Mouse (Mus musculus) thymus, postnatal 10 days (tissue): ENCODE data around the gene Exosc9.

Experiments used
- DNase-seq, 2 experiments: peaks; one replicate each; pipeline ENCODE4 v3.0.0; 2021; ENCODE audit warnings: low spot score in 2 of 2

The Exosc9 gene

DNA sequence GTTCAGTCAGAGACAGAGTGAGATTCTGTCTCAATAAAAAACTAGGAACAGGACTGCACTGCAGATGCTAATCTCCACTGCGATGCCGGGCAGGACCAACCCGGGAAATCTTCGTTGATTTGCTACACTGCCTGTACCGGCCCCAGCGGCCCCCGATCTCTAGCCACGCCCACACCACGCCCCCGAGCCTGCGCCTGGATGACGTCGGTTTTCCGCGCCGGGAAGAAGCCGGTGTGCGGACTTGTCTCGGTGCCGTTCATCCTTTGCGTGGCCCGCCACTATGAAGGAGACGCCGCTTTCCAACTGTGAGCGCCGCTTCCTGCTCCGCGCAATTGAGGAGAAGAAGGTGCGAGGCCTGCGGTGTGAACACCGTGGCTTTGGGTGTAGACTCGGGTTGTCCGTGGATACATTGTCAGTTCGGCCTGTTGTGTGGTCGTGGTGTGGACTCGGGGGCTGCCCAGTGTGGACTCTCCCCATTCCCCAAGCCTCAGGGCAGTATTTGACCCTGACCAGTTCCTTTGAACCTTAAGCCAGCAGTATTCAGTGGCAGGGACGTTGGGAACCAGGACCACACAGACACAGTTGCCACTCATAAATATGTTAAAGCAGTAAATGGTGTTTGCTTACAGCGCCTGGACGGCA lies at the start of gene Exosc9:
Gene Exosc9 (plus strand): TSS at position 201 of the 642 bp plus-strand sequence.
- peak; percentile 89 to 94 for DNase-seq

- no peak for DNase-seq
Measured at GRCm38 (mm10) chr3:36505306-36505705, 47.1 kb upstream of the Exosc9 start.

DNA sequence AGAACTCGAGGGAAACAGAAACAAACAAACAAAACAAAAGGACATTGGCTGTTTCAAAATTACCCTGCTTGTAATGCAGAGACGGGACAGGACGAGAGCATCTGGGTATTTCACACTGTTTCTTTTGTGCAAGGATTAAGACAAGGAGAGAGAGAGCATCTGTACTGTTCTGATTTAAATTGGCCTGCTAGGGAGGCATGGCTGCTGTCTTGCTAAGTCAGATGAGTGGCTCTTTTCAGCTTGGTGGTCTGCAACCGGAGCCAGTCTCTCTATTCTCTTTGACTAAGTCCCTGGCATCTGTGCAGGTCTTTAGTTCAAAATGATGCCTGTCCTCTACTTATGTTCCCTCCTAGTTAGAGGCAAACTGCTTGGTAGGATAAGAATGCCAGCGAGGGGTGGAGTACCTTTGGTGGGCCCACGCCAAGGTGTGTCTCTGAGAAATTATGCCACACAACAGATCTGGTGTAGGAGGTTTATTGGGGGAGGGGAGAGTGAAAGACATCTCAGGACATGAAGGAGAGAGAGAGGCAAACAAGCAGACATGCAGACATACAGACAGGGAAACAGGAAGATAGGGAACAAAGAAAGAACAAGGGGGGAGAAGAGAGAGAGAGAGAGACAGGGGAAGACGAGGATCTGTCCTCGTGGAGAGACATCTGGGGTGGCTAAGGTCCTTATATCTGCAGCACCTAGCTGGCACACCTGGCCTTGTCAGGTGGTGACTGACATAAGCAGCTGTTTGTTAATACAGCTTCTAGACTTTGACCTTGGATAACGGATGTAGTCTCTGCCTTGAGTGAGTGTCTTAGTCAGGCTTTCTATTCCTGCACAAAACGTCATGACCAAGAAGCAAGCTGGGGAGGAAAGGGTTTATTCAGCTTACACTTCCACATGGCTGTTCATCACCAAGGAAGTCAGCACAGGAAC lies 46.3 kb upstream of the Exosc9 start:
- no peak for DNase-seq

DNA sequence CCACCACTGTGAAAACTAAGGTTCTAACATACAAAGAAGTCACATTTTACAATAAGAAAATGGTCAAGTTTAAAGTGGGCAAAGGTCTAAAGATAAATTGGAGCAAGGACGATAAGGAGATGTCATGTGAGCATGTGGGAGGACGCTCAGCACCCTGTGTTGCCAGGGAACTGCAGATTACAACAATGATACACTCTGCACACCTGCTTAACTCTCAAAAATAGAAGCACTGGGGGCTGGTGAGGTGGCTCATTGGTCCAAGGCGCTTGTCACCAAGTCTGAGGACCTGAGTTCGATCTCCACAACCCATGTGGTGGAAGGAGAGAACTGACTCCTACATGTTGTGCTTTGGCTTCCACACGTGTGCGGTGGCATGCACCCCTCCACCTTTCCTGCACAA lies 40.9 kb upstream of the Exosc9 start:
- no peak for DNase-seq

GRCm38 (mm10) chr3:36516196-36516595 lies 36.2 kb upstream of the Exosc9 start:
- DNase-seq, result no peak

DNA sequence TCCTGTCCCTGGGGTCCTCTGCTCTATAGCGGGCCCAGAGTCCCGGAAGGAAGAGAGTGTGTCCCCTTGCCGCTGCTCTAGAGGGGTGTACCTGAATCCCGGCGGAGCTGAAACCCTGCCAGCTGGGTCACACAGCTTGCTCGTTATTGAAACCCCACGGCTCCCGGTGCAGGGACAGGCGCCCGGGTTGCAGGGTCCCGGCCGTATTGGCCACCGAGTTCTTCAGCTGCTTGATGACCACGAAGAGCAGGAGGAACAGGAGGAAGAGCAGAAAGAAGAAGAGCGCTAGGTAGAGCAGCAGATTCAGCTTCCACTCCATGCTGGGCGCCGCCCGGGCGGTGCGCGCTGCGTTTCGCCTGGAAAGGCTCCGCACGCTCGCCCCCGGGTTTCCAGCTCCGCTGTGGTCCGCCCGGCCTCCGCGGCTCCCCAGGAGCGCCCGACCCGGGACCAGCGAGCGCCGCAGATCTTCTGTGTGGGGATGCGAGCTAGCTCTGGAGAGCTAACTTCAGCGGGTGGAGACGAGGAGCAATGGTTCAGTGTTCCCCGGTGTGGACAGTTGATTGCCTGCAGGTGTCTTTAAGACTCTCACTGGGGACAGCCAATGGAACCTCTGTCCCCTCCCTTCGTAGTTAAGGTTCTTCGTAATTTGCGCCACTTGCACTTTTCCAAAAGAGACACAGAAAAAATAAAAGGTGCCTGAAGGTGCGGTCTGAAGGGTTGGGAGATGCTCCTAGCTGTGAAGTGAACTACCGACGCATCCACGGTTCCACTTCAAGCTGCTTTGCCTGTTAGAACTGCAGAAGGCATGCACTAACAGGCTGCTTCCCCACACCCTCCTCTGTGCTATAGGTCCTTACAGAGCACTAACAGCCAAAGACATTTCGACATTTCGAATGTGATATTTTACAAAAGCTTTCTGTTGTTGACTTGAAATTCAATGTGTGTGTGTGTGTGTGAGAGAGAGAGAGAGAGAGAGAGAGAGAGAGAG lies 31.0 kb upstream of the Exosc9 start, which contains the start of gene Gm11549:
Gene Gm11549 (minus strand): TSS at position 741 of the 988 bp plus-strand sequence.
- DNase-seq, result no peak

GRCm38 (mm10) chr3:36522137-36522536 lies 30.3 kb upstream of the Exosc9 start:
- DNase-seq, result no peak

- DNase-seq, result no peak
Measured at GRCm38 (mm10) chr3:36524466-36524865, 27.9 kb upstream of the Exosc9 start.

DNA sequence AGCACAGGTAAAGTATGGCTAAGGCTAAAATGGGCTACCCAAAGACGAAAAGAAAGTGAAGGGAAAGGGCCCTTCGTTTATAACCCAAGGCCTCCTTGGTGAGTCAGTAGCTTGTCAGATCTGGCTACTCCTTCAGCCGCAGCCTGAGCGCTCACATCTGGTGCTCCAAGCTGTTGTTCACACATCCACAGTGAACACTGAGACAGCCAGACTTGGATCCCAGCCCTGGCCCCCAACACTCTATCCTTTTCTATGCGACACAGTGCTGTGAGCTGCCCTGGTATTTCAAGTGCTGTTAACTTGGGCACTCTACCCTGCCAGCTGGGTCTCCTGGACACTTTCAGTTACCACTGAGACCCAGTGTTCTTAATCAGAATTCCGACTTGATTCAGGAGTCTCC lies 22.1 kb upstream of the Exosc9 start:
- no peak for DNase-seq

- no peak for DNase-seq
Measured at GRCm38 (mm10) chr3:36530781-36531180, 21.6 kb upstream of the Exosc9 start.

- no peak for DNase-seq
Measured at GRCm38 (mm10) chr3:36531242-36531641, 21.2 kb upstream of the Exosc9 start.

DNA sequence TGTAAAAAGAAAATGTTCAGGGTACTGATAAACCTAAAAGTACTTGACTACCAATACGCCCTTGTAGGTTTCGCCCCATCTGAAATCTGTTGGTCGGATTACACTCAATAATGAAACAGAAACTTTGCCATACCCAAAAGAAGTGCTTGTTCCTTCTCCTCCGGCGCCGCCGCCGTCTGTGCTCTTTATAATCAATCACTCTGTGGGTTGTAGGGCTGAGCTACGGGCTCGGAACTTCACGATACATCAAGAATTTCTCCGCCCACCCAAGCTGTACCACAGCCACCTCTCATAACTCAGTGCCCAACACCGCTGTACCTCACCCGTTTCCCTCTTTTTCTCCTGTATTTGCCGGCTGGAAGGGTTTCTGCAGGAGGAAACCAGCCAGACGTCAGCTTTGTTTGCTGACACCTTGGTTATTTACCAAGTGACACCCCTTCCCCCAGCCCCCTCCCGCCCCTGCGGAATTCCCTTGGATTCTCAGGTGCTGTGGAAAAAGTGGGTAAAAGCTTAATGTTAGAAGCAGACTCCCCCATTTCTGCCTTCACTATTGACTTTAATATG lies 20.3 kb upstream of the Exosc9 start:
- DNase-seq, result no peak

- no peak for DNase-seq
Measured at GRCm38 (mm10) chr3:36532738-36533137, 19.7 kb upstream of the Exosc9 start.

DNA sequence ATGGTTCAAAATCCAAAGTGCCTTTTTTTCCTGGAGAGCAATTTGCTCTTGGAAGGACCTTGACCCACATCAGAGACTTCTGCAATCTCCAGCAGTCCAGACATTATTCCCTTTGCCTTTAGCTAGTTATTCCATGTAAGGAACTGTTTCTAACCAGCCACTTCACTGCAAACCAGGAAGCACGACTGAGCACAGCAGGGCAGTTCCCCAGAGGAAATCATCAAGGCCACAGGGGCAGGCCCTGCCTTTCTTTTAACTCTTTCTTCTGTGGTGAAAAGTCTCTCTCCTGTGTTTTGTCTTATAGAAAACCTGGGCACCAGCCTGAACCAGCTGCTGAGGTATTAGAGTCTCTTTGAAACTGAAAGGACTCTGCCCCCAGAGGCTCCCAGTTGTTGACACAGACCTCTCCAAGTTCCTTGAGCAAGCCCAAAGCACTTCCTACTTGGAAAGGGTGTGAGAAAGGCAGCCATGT lies 19.2 kb upstream of the Exosc9 start:
- DNase-seq, result no peak

DNA sequence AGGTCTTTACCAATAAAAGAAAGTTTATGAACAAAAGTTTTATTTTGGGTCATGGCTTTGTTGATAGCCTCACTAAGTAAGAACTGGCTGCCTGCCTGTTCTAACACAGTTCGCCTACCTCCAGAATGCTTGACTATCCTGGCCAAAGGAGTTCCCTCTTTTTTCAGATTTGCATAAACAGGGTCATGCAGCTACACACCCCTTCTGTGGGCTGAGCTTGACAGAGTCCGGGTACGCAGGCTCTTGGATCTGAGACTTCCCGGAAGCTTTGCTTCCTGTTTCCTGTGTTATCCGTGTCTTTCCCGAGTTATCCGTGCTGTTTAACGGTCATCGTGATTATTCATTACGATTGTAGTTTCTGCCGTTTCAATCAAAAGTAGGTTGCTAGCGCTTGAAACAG lies 16.4 kb upstream of the Exosc9 start:
- DNase-seq, result no peak

DNA sequence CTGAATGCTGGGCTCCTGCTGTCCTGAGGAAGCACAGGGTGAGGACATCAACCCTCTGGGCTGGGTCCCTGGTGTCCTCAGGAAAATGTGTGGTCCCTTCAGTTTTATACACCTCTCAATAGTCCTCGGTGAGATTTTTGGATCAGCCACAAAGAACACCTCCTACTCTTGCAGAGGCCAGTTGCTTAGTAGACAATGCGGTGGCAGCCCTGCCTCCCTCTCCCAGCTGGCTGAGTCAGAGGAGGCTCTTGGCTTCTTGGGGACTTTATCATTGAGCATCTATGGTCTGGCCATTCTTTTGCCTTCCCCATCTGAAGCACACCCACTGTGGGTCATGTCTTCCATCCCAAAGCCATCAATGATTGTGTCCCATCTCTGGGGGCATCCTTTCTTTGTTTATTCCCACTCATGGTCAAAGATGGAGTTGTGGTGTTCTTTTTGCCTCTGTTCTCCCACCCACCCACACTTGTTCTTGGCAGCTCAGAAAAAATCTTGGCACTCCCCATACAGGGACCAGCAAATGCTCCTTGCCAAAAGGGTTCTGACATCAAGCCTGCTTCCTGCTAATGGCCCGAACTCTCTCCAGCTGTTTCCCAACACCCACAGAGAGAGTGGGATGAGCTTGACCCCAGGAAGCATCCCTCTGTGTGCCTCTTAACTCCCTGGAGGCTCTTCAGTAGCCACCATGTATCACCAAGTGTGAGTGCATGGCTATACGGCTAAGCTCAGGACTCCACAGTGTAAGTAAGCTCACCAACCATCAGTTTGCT lies 14.5 kb upstream of the Exosc9 start:
- no peak for DNase-seq

- DNase-seq, result no peak
Measured at GRCm38 (mm10) chr3:36540756-36541155, 11.7 kb upstream of the Exosc9 start.

DNA sequence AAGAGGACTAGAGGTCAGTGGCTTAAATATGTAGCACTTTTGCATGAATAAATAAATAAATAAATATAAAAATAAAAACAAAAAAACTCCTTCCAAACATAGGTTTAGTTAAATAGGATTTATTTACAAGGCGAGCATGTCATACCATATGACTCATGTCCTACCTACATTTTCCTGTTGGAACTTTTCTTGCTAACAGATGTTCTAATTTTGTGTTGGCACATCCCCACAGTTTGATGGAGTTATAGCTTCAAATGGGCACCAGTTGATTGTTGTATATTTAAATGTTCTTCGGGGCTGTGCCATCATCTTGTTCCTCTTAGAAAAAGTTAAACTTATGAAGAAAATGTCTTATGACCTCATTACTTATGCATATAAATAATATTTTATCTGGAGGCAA lies 11.0 kb upstream of the Exosc9 start:
- DNase-seq, result no peak

- no peak for DNase-seq
Measured at GRCm38 (mm10) chr3:36544961-36545360, 7.4 kb upstream of the Exosc9 start.

- DNase-seq, result no peak
Measured at GRCm38 (mm10) chr3:36551343-36551742, 1.1 kb upstream of the Exosc9 start.
